ENCODE assay signal across 10 mouse cellular contexts in the genomic region with DNA sequence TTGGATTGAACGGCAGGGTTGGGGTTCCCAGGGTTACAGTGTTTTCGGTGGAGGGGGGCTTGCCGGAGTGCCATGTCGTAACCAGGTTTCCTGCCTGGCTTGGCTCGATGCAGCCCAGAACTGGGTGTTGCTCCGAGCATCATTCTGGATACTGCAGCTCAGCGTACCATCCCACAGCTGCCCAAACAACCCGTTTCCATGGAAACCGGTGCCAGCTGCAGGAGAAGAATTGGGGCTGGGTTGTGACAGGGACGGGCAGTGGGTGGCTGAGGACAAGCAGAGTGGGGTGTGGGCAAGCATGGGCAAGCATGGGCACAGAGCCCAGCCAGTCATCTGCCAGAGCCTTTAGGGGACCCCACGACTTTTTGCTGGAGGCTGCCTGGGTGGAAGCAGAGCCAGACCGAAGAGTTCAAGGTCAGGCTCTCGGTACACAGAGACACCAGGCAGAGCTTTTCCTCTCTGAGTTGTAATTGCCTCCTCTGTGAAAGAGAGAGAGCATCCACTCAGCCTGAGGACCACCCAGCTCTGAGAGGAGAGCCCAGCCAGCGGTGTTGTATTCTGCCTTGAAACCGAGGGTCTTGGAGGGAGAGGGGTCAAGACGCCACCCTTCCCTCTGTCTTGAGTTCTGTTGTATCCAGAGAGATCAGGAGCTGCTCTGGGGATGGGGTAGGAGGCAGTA. TPM values are rescaled to one million over a fixed set of nuclear protein-coding genes. Genes with fewer than 3 reads are reported as not detected.
DNase-seq lines count a peak whose midpoint lies in the region; ATAC-seq and TF ChIP-seq lines count a peak whose summit lies in the region.
"Had no signal": no experiment of that assay in that cellular context is flagged by ENCODE, and none has a peak within 500 bp of the region (broad histone marks: within the 10 kb centered on the region; RNA-seq: fewer than 3 reads in every experiment).

No protein-coding gene starts in this region.

- H3K4me1 ChIP-seq in neural tube, embryonic 12.5 days = peaks cover 5% of the 10 kb centered on the region; the same call in 1 of the 2 replicates
- H3K4me1 ChIP-seq in hindbrain, embryonic 16.5 days (ENCODE audit: control insufficient read depth, insufficient read depth, low read depth, low read length) = peaks cover 12% of the 10 kb centered on the region
- H3K4me1 ChIP-seq in lung, postnatal 0 days (ENCODE audit: insufficient read depth, low read depth, low read length) = no peaks in the 10 kb centered on the region

- no peak for TF ChIP-seq CTCF in lung, postnatal 0 days (IDR thresholded peaks at IDR 0.05)

- no peak for TF ChIP-seq EP300 in lung, postnatal 0 days (IDR thresholded peaks at IDR 0.05)

- H3K27ac ChIP-seq in neural tube, embryonic 12.5 days = no peak overlapping the region
- no peak overlapping the region for H3K27ac ChIP-seq in hindbrain, embryonic 16.5 days (ENCODE audit: low read depth, low read length)
- no peak overlapping the region for H3K27ac ChIP-seq in lung, postnatal 0 days (ENCODE audit: low read length)
- H3K27ac ChIP-seq: macrophage had no signal

- no peak overlapping the region for H3K4me2 ChIP-seq in neural tube, embryonic 12.5 days (replicated peaks)
- peak overlapping the region; percentile 17 for H3K4me2 ChIP-seq in hindbrain, embryonic 16.5 days (ENCODE audit: low read length)
- no peak overlapping the region for H3K4me2 ChIP-seq in lung, postnatal 0 days (replicated peaks; ENCODE audit: low read depth, low read length)

- H3K36me3 ChIP-seq in neural tube, embryonic 12.5 days = no peaks in the 10 kb centered on the region
- H3K36me3 ChIP-seq in hindbrain, embryonic 16.5 days (ENCODE audit: control insufficient read depth, insufficient read depth, low read length) = no peaks in the 10 kb centered on the region
- H3K36me3 ChIP-seq in lung, postnatal 0 days (ENCODE audit: insufficient read depth, low read length) = no peaks in the 10 kb centered on the region

- no peaks in the 10 kb centered on the region for H3K9me3 ChIP-seq in neural tube, embryonic 12.5 days
- H3K9me3 ChIP-seq in hindbrain, embryonic 16.5 days (ENCODE audit: control insufficient read depth, low read length) = no peaks in the 10 kb centered on the region
- no peaks in the 10 kb centered on the region for H3K9me3 ChIP-seq in lung, postnatal 0 days (ENCODE audit: low read length)

- 0 out of 2 replicates have a peak, but pooled peaks have one; percentile 9 for ATAC-seq in neural tube, embryonic 12.5 days (ENCODE audit: low FRiP score, low read depth)
- ATAC-seq in hindbrain, embryonic 16.5 days = peak; percentile 85
- ATAC-seq in lung, postnatal 0 days = no peak
- ATAC-seq in megakaryocyte-erythroid progenitor cell, adult 5-6 weeks (replicated peaks; ENCODE audit: low FRiP score, low TSS enrichment, poor library complexity, severe bottlenecking) = no peak

- no peaks in the 10 kb centered on the region for H3K27me3 ChIP-seq in neural tube, embryonic 12.5 days (replicated peaks)
- no peaks in the 10 kb centered on the region for H3K27me3 ChIP-seq in hindbrain, embryonic 16.5 days (replicated peaks; ENCODE audit: control insufficient read depth, insufficient read depth, low read length)
- no peaks in the 10 kb centered on the region for H3K27me3 ChIP-seq in lung, postnatal 0 days (replicated peaks; ENCODE audit: insufficient read depth, low read length)

- no peak overlapping the region for H3K9ac ChIP-seq in neural tube, embryonic 12.5 days
- peak overlapping the region; percentile 29; the same call in 1 of the 2 replicates for H3K9ac ChIP-seq in hindbrain, embryonic 16.5 days (ENCODE audit: low read depth, low read length)
- no peak overlapping the region for H3K9ac ChIP-seq in lung, postnatal 0 days (replicated peaks; ENCODE audit: low read depth)

- no peak for DNase-seq in neural tube, embryonic 10.5 days (ENCODE audit: extremely low spot score, low spot score)
- peak; percentile 48 for DNase-seq in mesoderm, embryonic 11.5 days (ENCODE audit: low read depth, low spot score)
- DNase-seq in lung, postnatal 0 days (ENCODE audit: low spot score) = no peak
- no peak for DNase-seq in kidney, postnatal 36 days
- no peak for DNase-seq in urinary bladder, postnatal 14 days (ENCODE audit: low spot score)

- 63% methylated on average over 16 of the region's 16 CpGs for whole genome bisulfite sequencing in neural tube, embryonic 12.5 days
- WGBS in hindbrain, embryonic 16.5 days = 47% methylated on average over 16 of the region's 16 CpGs
- WGBS in lung, postnatal 0 days = 59% methylated on average over 16 of the region's 16 CpGs

- H3K4me3 ChIP-seq in neural tube, embryonic 12.5 days = no peak overlapping the region
- H3K4me3 ChIP-seq in hindbrain, embryonic 16.5 days (ENCODE audit: low read length) = no peak overlapping the region
- no peak overlapping the region for H3K4me3 ChIP-seq in lung, postnatal 0 days (ENCODE audit: low read depth, low read length)

RNA-seq across cellular contexts. Expression of a gene that starts 5.3 kb away (rescaled TPM):
- polyA plus RNA-seq in neural tube, embryonic 12.5 days (2016; fragmentation: Nextera tagmentation; extraction: Ambion mirVana) = not detected in 2 replicates
- polyA plus RNA-seq in hindbrain, embryonic 16.5 days (2015; fragmentation: Nextera tagmentation; extraction: Ambion mirVana) = not detected in 2 replicates
- polyA plus RNA-seq in lung, postnatal 0 days (2015; fragmentation: Nextera tagmentation; extraction: Ambion mirVana) = not detected in 2 replicates
- not detected in 2 replicates for total RNA-seq in megakaryocyte-erythroid progenitor cell, adult 5-6 weeks (2014; fragmentation: Nextera tagmentation)
- not detected in 2 replicates for total RNA-seq in megakaryocyte-erythroid progenitor cell, adult 5-6 weeks (2017)
- polyA plus RNA-seq: macrophage; stomach, embryonic 16.5 days had no signal

RNA-seq across cellular contexts. Expression of a gene that starts 50.4 kb away (rescaled TPM):
- 9.1 and 11.1 TPM in 2 replicates for polyA plus RNA-seq in neural tube, embryonic 12.5 days (2016; fragmentation: Nextera tagmentation; extraction: Ambion mirVana)
- 13.4 and 14.9 TPM in 2 replicates for polyA plus RNA-seq in hindbrain, embryonic 16.5 days (2015; fragmentation: Nextera tagmentation; extraction: Ambion mirVana)
- 0.21 and 0.33 TPM in 2 replicates for polyA plus RNA-seq in lung, postnatal 0 days (2015; fragmentation: Nextera tagmentation; extraction: Ambion mirVana)
- 1.2 TPM in 1 of 2 replicates, not detected in the other for total RNA-seq in megakaryocyte-erythroid progenitor cell, adult 5-6 weeks (2014; fragmentation: Nextera tagmentation)
- total RNA-seq in megakaryocyte-erythroid progenitor cell, adult 5-6 weeks (2017) = not detected in 2 replicates
- polyA plus RNA-seq: macrophage had no signal

Comparison
In these comparisons a context has a peak if more than half of its experiments do, and no peak if none do; other contexts are left out.
1. ATAC-seq: peak in neural tube, embryonic 12.5 days (single experiment) and hindbrain, embryonic 16.5 days (single experiment); none in lung, postnatal 0 days (single experiment) and megakaryocyte-erythroid progenitor cell, adult 5-6 weeks (single experiment).